Mouse (Mus musculus) liver, adult 2 months (tissue): ENCODE measurements around the gene Rtl9. TPM values are rescaled to one million over a fixed set of nuclear protein-coding genes. Genes with fewer than 3 reads are reported as not detected.
A peak's percentile ranks its signal among the peaks of the same experiment; 100 is the strongest.

Experiments
- DNase-seq: peaks from one replicate; pipeline ENCODE4 v3.0.0-alpha.2; 2011; ENCODE audit warnings: low read depth, low spot score; ENCODE audit errors: extremely low read depth
- H3K27ac ChIP-seq: fragments of 200-500 bp; replicated peaks from 2 replicates; pipeline ENCODE4 v1.5.1; 2012; ENCODE audit warnings: low read depth, mild to moderate bottlenecking, control low read depth, inconsistent platforms, low read length; ENCODE audit not compliant: insufficient read depth
- H3K27me3 ChIP-seq: fragments of 200-500 bp; 2 replicates; pipeline ENCODE4 v1.6.1; 2012; ENCODE audit warnings: mild to moderate bottlenecking, moderate library complexity, low read length, inconsistent platforms; ENCODE audit not compliant: control insufficient read depth, insufficient read depth
- H3K36me3 ChIP-seq: fragments of 200-500 bp; 2 replicates; pipeline ENCODE4 v1.6.1; 2012; ENCODE audit warnings: low read length, inconsistent platforms; ENCODE audit not compliant: control insufficient read depth, insufficient read depth
- H3K4me1 ChIP-seq: fragments of 200-500 bp; 2 replicates; pipeline ENCODE4 v1.6.1; 2011; ENCODE audit warnings: low read length; ENCODE audit not compliant: control insufficient read depth, insufficient read depth
- H3K4me3 ChIP-seq: fragments of 200-500 bp; 2 replicates; pipeline ENCODE4 v1.5.1; 2011; ENCODE audit warnings: low read depth, mild to moderate bottlenecking, control low read depth, low read length, moderate library complexity; ENCODE audit not compliant: insufficient read depth
- H3K79me2 ChIP-seq: fragments of 200-500 bp; 2 replicates; pipeline ENCODE4 v1.6.1; 2012; ENCODE audit warnings: inconsistent platforms, mild to moderate bottlenecking, low read length, moderate library complexity; ENCODE audit not compliant: control insufficient read depth, insufficient read depth
- H3K9ac ChIP-seq: fragments of 200-500 bp; 2 replicates; pipeline ENCODE4 v1.6.1; 2012; ENCODE audit warnings: low read depth, mild to moderate bottlenecking, control low read depth, inconsistent platforms, low read length
- CTCF ChIP-seq: fragments of 200-500 bp; IDR thresholded peaks from 2 replicates; pipeline ENCODE4 v1.5.1; 2011; ENCODE audit warnings: low read depth, low read length, control low read depth
- POLR2A ChIP-seq: fragments of 200-500 bp; IDR thresholded peaks from 2 replicates; pipeline ENCODE4 v1.6.1; 2011; ENCODE audit warnings: low read length, control low read depth; ENCODE audit not compliant: insufficient read depth; ENCODE audit errors: extremely low read depth
- WGBS: fragments of 180-500 bp; shearing (Covaris S2); methylation state at CpG from one replicate; pipeline ENCODE4 v1.1.7; 2018; 5-methylcytosine and 5-hydroxymethylcytosine counted together
- polyA plus RNA-seq: library from polyadenylated mRNA; depleted of rRNA; stranded (reverse); fragments of >200 nt; gene quantifications from 2 replicates; pipeline ENCODE4 v1.2.3, GENCODE M21; 2012
- total RNA-seq: library from RNA; depleted of rRNA; stranded (reverse); fragments of >200 nt; gene quantifications from 2 replicates; pipeline ENCODE4 v1.2.3, GENCODE M21; 2014

Gene Rtl9
- total and polyA plus RNA-seq, 2 experiments, result not detected

DNA sequence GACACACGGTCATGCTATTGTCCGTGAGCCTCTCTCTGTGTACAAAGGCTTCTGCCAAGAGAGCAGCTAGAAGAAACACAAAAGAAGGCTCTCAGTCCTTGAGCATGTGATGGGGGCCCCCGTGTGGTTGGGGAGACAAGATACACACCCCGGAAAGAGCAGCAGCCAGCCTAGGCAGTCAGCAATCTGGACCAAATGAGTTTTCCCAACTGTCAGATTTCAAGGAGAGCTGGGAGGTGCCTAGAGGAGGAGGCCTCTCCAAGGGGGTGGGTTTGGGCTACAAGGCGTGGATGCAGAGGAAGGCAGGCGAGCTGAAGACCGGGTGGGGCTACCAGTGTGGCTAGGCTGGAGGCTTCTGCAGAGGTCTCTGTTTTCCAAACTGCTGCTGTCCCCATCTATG, 35.6 kb upstream of the Rtl9 start:
- Histone ChIP-seq H3K27me3 (no peaks in the 10 kb centered on the region), H3K4me3 (no peak overlapping the region), H3K9ac (no peak overlapping the region), H3K36me3 (no peaks in the 10 kb centered on the region), H3K27ac (no peak overlapping the region), H3K79me2 (no peaks in the 10 kb centered on the region), H3K4me1 (peaks cover 7% of the 10 kb centered on the region)
- TF ChIP-seq POLR2A, result no peak
- no peak for TF ChIP-seq CTCF
- no peak for DNase-seq
- WGBS, result 70% methylated on average over 7 of the region's 7 CpGs

DNA sequence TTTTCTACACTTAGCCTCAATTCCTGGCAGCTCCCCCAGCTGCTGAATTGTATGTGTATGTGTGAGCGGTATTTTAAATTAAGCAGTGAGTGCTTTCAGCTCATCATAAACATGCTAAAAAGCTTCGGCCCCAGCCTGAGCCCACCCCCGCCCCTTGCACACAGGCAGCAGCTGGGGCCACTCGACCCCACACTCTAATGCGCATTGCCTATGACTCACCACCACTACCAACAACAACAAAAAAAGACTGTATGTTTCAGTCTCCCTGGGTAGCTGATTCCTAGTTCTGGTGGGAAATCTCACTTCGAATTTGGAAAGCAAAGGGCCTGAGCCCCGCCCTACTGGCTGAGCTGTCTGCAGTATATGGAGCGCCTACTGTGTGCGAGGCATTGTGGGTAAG, 35.1 kb upstream of the Rtl9 start:
- H3K4me1 ChIP-seq, result peaks cover 7% of the 10 kb centered on the region
- H3K9ac ChIP-seq, result no peak overlapping the region
- H3K27ac ChIP-seq, result no peak overlapping the region
- no peaks in the 10 kb centered on the region for H3K27me3 ChIP-seq
- no peaks in the 10 kb centered on the region for H3K36me3 ChIP-seq
- WGBS, result 88% methylated on average over 9 of the region's 9 CpGs
- TF ChIP-seq CTCF, result no peak
- no peak overlapping the region for H3K4me3 ChIP-seq
- no peak for DNase-seq
- no peaks in the 10 kb centered on the region for H3K79me2 ChIP-seq

DNA sequence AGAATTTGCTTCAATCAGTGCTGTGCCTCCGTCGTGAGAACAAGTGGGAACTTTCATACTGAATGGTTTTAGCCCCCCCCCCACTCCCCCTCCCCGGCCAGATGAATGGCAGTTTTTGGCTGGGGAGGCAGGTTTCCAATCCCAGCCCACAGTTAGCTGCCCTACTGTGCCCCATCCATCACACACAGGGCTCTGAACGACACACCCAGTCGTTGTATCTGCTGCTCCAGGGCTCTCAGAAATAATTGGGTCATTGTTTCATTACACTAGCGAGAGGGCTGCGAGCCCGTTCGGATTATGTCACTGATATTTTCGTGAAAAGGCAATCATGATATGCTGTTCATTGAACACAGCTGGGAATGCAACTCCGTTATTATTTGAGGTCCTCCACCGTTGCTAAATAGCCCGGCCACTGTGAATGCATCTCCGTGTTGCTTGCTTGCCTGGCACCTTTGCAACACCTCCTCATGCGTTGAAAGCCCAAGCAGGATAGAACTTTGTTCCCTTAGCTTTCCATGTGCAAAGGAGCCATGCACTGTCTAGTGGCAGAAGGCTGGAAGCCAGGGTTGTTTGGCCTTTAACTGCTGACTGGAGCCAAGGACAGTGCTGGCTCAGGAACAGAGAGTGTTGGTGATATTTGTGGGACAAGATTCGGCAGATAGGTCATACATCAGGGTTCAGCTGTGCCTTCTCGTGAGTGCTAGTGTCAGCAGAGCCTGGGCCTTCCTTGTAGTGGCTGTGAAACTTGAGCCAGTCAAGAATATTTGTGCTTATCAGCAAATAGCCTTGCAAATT, 32.9 kb upstream of the Rtl9 start:
- DNase-seq, result peak; percentile 93
- H3K27ac ChIP-seq, result 0 out of 2 replicates have a peak overlapping the region, but pooled peaks have one; percentile 36
- H3K4me1 ChIP-seq, result peaks cover 7% of the 10 kb centered on the region
- no peak overlapping the region for H3K4me3 ChIP-seq
- TF ChIP-seq POLR2A, result no peak
- TF ChIP-seq CTCF, result no peak
- no peak overlapping the region for H3K9ac ChIP-seq
- no peaks in the 10 kb centered on the region for H3K79me2 ChIP-seq
- WGBS, result 14% methylated on average over 17 of the region's 17 CpGs
- H3K36me3 ChIP-seq, result no peaks in the 10 kb centered on the region
- H3K27me3 ChIP-seq, result no peaks in the 10 kb centered on the region

DNA sequence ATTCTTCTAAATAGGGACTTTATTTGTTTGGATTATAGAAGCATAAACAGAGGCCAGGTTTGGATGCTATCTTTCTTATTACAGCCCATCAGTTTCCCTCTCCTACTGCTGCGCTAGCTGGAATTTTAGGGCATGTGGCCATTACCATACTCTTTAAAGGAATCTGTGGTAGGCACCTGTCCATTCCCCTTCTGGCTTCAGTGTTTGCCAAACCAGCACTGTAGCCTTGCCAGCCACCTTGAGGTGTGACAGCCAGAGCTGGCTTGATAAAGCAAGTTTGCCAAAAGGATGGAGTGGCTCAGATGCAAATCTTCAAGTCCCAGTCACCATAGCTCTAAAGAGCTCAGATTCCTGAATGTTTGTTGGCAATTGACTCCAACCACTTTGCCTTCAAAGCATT, 32.3 kb upstream of the Rtl9 start:
- no peaks in the 10 kb centered on the region for H3K79me2 ChIP-seq
- H3K4me3 ChIP-seq, result no peak overlapping the region
- TF ChIP-seq POLR2A, result no peak
- TF ChIP-seq CTCF, result no peak
- H3K27me3 ChIP-seq, result no peaks in the 10 kb centered on the region
- 32% methylated on average over 1 of the region's 1 CpGs for WGBS
- H3K4me1 ChIP-seq, result peaks cover 7% of the 10 kb centered on the region
- H3K9ac ChIP-seq, result no peak overlapping the region
- 0 out of 2 replicates have a peak overlapping the region, but pooled peaks have one; percentile 36 for H3K27ac ChIP-seq
- DNase-seq, result no peak
- H3K36me3 ChIP-seq, result no peaks in the 10 kb centered on the region

DNA sequence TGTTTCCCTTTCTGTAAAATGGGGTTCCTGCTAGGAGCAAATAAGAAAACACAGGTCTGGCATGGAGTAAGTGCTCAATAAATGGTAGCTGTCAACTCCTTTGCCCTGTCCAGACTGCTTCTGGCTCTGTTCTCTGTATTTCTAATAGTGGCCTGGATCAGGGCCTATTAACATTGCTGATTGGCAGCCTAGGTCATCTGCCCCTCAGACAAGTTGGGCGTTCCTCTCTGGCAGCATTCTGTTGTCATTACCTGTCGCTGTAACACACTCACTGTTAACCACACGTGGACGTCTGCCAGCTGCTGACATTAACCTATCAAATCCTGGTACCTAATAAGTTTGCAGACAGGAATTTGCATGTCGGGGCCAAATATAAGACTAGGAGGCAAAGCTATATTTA, 31.8 kb upstream of the Rtl9 start:
- peaks cover 7% of the 10 kb centered on the region for H3K4me1 ChIP-seq
- WGBS, result 14% methylated on average over 5 of the region's 5 CpGs
- peak; percentile 85 for DNase-seq

More for the DNA sequence above, 31.8 kb upstream of the Rtl9 start:
- no peak for TF ChIP-seq CTCF
- no peak for TF ChIP-seq POLR2A
- H3K9ac ChIP-seq, result no peak overlapping the region
- no peak overlapping the region; the same call in 1 of the 2 replicates for H3K27ac ChIP-seq
- H3K36me3 ChIP-seq, result no peaks in the 10 kb centered on the region
- H3K79me2 ChIP-seq, result no peaks in the 10 kb centered on the region
- no peak overlapping the region for H3K4me3 ChIP-seq
- H3K27me3 ChIP-seq, result no peaks in the 10 kb centered on the region
